Mouse (Mus musculus): ENCODE data around the gene Olfr1413.

Gene Olfr1413

DNA sequence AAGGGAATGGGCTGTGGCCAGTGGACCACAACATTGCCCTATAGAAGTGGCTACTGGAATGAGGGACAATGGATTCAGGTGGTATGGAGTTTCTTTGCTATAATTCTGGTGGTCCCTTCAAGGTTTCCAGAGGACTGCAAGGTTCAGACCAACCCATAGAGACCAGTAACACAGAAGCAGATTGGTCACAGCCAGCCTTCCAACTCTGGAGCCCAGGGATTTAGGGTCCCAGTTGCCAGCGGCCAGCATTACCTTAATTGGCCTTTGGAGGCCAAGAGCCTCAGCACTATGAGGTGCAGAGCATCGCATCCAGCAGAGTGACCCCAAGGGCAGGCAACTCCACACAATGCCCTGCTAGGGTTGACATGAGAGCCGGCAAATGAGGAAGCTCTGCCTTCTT is at the start of gene Olfr1413:
TSS of gene Olfr1413 (plus strand) at position 301 of the 400 bp plus-strand sequence.
- no peak for DNase-seq (ENCODE audit: low spot score in 2 of 2)

GRCm38 (mm10) chr1:92521376-92521775 is 49.7 kb upstream of the Olfr1413 start:
- DNase-seq (ENCODE audit: low spot score in 2 of 2) = peak in 1 of 2 experiments; percentile 31

DNA sequence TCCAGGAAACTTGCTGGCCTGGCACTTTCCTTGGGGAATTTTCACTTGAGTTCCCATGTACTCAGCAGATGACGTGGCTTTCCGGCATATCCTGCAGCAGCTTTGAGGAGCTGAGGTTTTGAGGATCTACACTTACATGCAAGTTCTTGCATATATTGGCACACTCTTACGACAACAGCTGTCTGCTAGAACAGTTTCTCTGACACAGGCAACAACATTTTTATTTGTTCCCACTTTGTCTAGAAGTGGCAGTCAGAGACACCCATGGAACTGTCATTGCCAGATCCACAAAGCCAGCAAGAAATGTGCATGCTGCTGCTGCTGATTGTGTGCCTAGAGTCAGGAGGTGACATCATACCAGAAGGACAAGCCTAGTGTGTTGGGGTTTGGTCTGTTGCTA is 47.4 kb upstream of the Olfr1413 start:
- DNase-seq (ENCODE audit: low spot score in 2 of 2) = no peak

DNA sequence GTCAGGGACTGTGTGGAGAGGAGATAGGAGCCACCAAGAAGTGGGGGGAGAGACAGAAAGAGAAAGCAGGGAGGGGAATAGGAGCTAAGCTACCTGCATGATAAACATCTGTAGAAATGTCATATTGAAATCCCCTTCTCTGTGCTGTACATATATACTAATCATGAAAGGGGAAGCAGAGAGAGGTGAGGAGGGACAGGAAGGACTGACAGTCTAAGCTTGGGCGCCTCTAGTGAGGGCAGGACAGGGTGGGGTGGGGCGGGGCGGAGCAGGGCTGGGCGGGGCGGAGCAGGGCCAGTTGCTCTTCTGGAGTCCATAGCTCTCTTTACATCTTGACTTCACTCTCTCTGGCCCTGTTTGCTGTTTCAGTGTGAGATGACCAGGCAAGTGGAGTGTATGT is 34.1 kb upstream of the Olfr1413 start:
- DNase-seq (ENCODE audit: low spot score in 2 of 2) = no peak

DNA sequence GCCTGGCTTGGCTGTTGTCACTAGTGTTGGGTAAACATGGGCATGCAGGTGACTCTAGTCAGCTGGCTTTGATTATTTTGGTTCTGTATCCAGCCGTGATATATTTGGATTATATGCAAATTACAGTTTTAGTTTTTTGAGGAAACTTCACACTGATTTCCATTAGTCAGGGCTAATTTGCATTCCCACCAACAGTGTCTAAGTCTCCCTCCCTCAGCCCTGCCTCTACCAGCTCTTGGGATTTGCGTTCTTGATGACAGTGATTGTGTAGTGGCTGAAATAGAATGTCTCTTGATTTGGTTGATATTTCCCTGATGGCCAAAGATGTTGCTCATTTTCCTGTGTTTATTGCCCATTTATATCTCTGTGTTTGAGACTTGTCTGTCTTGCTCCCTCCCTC is 32.1 kb upstream of the Olfr1413 start:
- DNase-seq (ENCODE audit: low spot score in 2 of 2) = no peak

DNA sequence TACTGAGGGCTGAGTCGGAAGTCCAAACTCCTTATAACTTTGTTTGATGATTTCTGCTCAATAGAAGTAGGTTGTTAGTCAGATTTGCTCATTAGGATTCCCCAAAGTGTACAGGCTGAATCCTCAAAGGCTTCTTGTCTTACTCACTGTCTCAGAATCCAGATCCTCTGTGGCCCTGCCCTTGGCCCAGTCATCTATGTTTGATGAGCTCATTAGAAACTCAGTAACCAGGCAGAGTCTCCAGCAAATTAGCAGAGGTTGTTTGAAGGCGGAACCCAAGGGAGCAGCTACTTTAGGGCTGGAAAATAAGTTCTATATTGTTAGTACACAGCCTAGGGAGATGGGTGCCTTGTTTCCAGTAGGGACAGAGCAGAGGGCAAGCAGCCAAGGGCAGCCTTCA is 25.2 kb upstream of the Olfr1413 start:
- DNase-seq (ENCODE audit: low spot score in 2 of 2) = no peak

- no peak for DNase-seq (ENCODE audit: low spot score in 2 of 2)
Observed at GRCm38 (mm10) chr1:92585479-92585878, 14.4 kb downstream of the Olfr1413 start, which contains the start of gene Olfr1412. Gene Olfr1412, plus strand, starts transcription at chr1:92585779.

DNA sequence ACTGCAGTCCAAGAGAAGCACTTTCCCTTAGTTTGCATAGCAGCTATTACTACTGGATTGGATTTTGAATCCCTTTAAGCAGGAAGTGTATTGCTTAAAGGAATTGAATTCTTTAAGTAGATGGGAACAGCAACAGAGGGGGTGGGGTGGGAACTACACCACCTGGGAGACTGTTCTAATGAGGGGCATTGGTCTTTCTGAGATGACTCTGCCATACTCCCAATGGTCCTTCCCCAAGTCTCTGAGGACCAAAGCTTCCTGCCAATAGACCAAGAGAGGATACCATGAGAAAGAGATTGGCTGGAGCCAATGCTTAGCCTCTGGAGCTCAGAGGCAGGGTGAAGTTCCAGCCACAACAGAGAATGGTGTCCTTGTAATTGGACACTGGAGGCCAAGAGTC is 23.0 kb downstream of the Olfr1413 start, which contains the start of gene Olfr1411:
TSS of gene Olfr1411 (plus strand) at position 301 of the 400 bp plus-strand sequence.
- no peak for DNase-seq (ENCODE audit: low spot score in 2 of 2)

DNA sequence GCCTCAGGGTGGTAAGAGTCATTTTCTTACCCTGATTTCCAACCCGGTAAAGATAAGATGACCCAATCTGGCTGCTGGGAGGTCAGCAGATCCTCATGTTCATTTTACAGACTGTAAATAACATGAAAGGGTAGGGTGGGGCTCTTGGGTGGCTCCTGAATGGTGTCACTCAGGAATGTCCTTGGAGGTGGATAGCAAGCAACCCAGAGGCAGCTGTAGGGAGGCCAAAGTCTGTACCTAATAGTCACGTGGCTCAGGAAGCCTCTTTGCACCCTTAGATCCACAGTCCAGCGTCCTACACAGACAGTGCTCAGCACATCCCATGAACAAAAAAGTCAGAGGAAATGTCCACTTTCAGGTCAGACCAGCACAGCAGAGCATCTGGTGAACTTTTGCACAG is 24.9 kb downstream of the Olfr1413 start:
- DNase-seq (ENCODE audit: low spot score in 2 of 2) = no peak

- no peak for DNase-seq (ENCODE audit: low spot score in 2 of 2)
Observed at GRCm38 (mm10) chr1:92605482-92605881, 34.4 kb downstream of the Olfr1413 start, which contains the start of gene Olfr1410. Gene Olfr1410, plus strand, starts transcription at chr1:92605782.

DNA sequence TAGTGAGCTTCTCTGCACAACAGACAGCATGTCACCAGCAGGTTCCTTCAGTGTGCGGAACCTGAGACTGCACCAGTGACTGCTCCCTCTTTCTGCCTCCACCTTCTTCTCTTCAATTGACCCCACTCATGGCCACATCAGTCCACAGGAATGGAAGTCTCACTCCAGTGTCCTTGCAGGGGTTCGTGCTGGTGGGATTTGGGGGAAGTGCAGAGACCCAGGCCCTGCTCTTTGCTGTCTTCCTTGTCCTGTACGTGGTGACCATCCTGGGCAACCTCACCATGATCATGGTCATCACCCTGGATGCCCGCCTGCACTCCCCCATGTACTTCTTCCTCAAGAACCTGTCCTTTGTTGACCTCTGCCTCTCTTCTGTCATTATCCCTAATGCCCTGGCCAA is 36.6 kb downstream of the Olfr1413 start:
- DNase-seq (ENCODE audit: low spot score in 2 of 2) = no peak

DNA sequence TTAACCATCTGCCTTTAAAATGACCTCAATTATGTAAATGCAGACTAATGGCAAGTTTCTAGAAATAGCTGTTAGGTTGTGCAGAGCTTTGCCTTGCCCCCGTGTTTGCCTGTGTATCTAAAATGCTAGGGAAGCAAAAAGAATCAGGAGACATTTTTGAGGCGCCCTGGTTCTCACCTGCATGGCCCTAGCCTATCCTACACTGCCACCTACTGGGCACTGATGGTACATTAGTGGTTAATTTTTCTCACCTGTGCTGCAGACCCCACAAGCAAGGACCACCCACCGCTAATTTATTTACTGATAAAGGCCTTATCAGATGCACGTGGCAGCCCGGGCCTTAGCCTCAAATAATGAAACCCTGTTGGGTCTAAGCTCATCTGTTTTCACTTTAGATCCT is 39.9 kb downstream of the Olfr1413 start:
- DNase-seq (ENCODE audit: low spot score in 2 of 2) = peak; percentile 9 to 42

GRCm38 (mm10) chr1:92613175-92613574 is 42.1 kb downstream of the Olfr1413 start:
- no peak for DNase-seq (ENCODE audit: low spot score in 2 of 2)

GRCm38 (mm10) chr1:92614516-92614915 is 43.4 kb downstream of the Olfr1413 start:
- DNase-seq (ENCODE audit: low spot score in 2 of 2) = no peak

DNA sequence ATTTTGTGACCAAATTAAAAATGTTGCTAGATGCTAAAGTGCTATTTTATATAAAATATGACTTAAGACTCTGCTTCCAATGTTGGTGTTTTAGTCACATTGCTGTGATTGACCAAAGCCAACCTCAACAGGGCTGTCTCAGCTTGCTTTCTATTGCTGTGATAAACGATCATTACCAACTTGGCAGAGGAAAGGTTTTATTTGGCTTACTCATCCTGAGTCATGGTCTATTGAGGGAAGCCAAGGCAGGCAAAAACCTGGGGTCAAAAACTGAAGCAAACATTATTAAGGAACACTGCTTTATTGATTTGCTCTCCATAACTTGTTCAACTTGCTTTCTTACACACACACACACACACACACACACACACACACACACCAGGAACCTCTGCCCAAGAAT is 44.9 kb downstream of the Olfr1413 start:
- DNase-seq (ENCODE audit: low spot score in 2 of 2) = no peak

- no peak for DNase-seq (ENCODE audit: low spot score in 2 of 2)
Observed at GRCm38 (mm10) chr1:92617488-92617887, 46.4 kb downstream of the Olfr1413 start, which contains the start of gene Olfr12. Gene Olfr12, plus strand, starts transcription at chr1:92617788.

DNA sequence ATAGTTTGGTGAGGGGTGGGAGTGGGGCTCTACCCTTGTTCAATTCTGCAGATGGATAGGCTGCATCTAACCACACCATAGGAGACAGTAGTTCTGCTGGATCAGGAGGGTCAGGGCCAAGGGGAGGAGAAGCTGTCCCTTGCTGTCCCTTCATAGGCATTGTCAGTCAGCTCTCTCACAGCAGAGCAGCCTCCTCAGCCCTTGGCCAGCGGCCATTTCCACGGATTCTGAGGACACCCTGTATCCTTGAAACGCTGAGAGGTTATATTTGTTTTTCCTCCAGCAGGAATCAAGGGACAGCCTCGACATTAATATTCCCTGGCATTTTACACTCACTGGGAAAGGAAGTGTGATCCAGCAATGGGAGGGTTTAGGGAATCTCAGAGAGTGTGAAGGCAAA is 47.2 kb downstream of the Olfr1413 start:
- DNase-seq (ENCODE audit: low spot score in 2 of 2) = no peak
